Mouse (Mus musculus) myocyte (in vitro differentiated cells): ENCODE measurements around the gene Gm5105.

Experiments
- CEBPB ChIP-seq: IDR thresholded peaks from 2 replicates; pipeline ENCODE4 v1.6.1; 2011; ENCODE audit warnings: mild to moderate bottlenecking, moderate library complexity; ENCODE audit not compliant: poor library complexity, insufficient read depth, severe bottlenecking
- E2F4 ChIP-seq: IDR thresholded peaks from one replicate; pipeline ENCODE4 v1.6.1; 2011; ENCODE audit warnings: mild to moderate bottlenecking, control low read depth, moderate library complexity; ENCODE audit not compliant: insufficient read depth
- MAX ChIP-seq: IDR thresholded peaks from one replicate; pipeline ENCODE4 v1.6.1; 2011; ENCODE audit warnings: low read depth, mild to moderate bottlenecking, control low read depth
- MYOD1 ChIP-seq, 3 experiments: IDR thresholded peaks; one replicate each; pipeline ENCODE4 v1.6.1; 2011; ENCODE audit warnings: control low read depth in 2 of 3, low read depth in 2 of 3, mild to moderate bottlenecking in 2 of 3, moderate library complexity in 1 of 3; ENCODE audit not compliant: insufficient read length in 2 of 3, control insufficient read depth in 1 of 3
- MYOG ChIP-seq, 3 experiments: IDR thresholded peaks; one replicate each; pipeline ENCODE4 v1.6.1; 2011; ENCODE audit warnings: control low read depth in 2 of 3, low read depth in 2 of 3, mild to moderate bottlenecking in 2 of 3; ENCODE audit not compliant: insufficient read length in 2 of 3, control insufficient read depth in 1 of 3, insufficient read depth in 1 of 3
- POLR2A ChIP-seq: IDR thresholded peaks from one replicate; pipeline ENCODE4 v1.6.1; 2011; ENCODE audit warnings: low read depth, mild to moderate bottlenecking, control low read depth, moderate library complexity; ENCODE audit not compliant: insufficient read length
- POLR2AphosphoS2 ChIP-seq: IDR thresholded peaks from one replicate; pipeline ENCODE4 v1.6.1; 2011; ENCODE audit warnings: low read depth, control low read depth; ENCODE audit not compliant: insufficient read length
- REST ChIP-seq: IDR thresholded peaks from one replicate; pipeline ENCODE4 v1.6.1; 2011; ENCODE audit warnings: mild to moderate bottlenecking, control low read depth, moderate library complexity; ENCODE audit not compliant: insufficient read depth, insufficient read length
- SRF ChIP-seq: IDR thresholded peaks from one replicate; pipeline ENCODE4 v1.6.1; 2011; ENCODE audit warnings: low read depth; ENCODE audit not compliant: control insufficient read depth, insufficient read length
- TCF12 ChIP-seq: IDR thresholded peaks from one replicate; pipeline ENCODE4 v1.6.1; 2011; ENCODE audit warnings: mild to moderate bottlenecking, control low read depth; ENCODE audit not compliant: poor library complexity, insufficient read depth, severe bottlenecking
- TCF3 ChIP-seq: IDR thresholded peaks from one replicate; pipeline ENCODE4 v1.6.1; 2011; ENCODE audit warnings: low read depth, control low read depth; ENCODE audit not compliant: insufficient read length
- USF1 ChIP-seq: IDR thresholded peaks from one replicate; pipeline ENCODE4 v1.6.1; 2011; ENCODE audit warnings: low read depth, mild to moderate bottlenecking, control low read depth, moderate library complexity

- no peak for TF ChIP-seq POLR2A
- TF ChIP-seq POLR2AphosphoS2 = no peak
- no peak for TF ChIP-seq TCF3
- no peak for TF ChIP-seq CEBPB
- TF ChIP-seq TCF12 = no peak
- no peak for TF ChIP-seq USF1
- no peak for TF ChIP-seq E2F4
- no peak for TF ChIP-seq MYOD1 (IDR thresholded peaks at IDR 0.05; ENCODE audit: control insufficient read depth in 1 of 3, insufficient read length in 2 of 3, low read depth in 2 of 3)
- no peak for TF ChIP-seq MYOG (IDR thresholded peaks at IDR 0.05; ENCODE audit: control insufficient read depth in 1 of 3, insufficient read depth in 1 of 3, insufficient read length in 2 of 3, low read depth in 2 of 3)
- no peak for TF ChIP-seq MAX
- no peak for TF ChIP-seq REST
- TF ChIP-seq SRF = no peak
Measured at GRCm38 (mm10) chr3:138096263-138097028, 29.3 kb upstream of the Gm5105 start.
